Mouse (Mus musculus) spleen, postnatal 4 days (tissue): ENCODE results near the gene Gmfg.
A peak's percentile ranks its signal among the peaks of the same experiment; 100 is the strongest.

Source experiments
- DNase-seq, 2 experiments: peaks; one replicate each; pipeline ENCODE4 v3.0.0; 2022; ENCODE audit warnings: low spot score in 2 of 2

Gene Gmfg

DNA sequence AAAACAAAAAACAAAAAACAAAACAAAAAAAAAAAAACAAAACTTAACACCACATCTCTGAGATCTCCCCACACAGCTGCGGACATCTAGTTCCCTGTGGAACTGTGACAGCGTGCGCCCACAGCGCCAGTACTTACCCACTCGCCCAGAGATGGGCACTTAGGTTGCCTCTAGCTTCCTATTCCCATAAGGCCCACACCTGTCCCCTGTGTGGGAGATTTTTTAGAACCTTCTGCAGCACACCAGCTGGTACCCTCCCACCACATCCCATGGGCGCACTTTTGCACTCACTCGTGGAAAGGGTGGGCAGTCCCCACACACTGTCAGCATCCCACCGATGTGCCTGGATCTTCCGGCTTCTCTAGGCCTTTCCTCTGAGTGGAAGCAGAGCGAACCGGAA lies 45.6 kb downstream of the Gmfg start:
- DNase-seq = no peak

DNA sequence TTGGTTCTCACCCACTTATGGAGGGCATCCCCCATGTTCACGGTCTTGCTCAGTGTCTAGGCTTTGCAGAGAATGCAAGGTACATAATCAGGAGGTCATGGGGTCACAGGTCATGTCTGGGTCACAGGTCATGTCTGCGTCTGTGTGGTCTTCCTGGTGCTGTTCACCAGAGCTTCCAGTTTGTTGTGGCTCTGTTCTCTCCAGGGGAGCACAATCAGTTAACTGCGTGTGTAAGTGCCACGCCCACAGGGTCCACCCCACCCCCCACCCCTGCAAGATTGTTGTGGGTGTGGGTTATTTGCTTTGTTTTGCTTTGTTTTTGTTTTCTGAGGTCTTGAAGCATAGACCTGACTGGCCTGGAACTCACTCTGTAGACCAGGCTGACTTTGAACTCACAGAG lies 46.9 kb downstream of the Gmfg start:
- DNase-seq = no peak

DNA sequence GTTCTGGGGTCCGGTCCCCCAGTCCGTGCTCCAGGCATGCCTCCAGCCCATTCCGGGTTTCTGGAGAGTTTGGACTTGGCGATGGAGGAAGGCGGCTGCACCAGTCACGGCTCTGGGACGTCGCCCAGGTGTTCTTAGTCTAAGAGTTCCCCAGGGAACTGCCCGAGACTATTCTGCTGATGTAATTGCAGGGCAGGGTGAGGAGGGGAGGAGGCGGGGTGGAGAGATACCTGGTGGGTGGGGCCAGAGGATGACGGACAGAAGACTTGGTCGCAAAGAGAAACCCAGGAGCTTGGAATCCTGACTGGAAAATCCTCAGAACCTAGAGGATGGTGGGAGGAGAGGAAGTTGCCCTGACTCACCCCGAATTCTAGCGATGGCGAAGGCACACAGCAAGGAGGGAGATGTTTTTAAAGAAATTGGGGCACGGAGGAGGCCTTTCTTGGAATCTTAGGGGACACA lies 50.8 kb downstream of the Gmfg start:
- no peak for DNase-seq

DNA sequence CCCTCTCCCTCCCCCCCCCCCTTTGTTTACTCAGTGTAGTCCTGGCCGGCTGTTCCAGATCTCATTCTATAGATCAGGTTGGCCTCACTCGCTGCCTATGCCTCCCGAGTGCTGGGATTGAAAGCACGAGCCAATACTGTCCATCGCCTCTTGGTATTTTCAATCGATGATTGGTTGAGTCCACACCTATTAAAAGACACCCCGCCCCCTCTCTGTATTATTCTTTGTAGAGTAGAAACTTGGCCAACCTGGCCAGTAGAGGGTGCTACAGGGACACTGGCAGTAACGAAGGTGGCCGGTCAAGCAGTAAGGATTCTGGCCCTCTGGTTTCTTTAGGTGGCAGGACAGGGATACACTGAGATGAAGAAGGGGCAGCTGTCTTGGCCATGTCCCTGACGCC lies 53.2 kb downstream of the Gmfg start:
- peak; percentile 44 to 72 for DNase-seq

DNA sequence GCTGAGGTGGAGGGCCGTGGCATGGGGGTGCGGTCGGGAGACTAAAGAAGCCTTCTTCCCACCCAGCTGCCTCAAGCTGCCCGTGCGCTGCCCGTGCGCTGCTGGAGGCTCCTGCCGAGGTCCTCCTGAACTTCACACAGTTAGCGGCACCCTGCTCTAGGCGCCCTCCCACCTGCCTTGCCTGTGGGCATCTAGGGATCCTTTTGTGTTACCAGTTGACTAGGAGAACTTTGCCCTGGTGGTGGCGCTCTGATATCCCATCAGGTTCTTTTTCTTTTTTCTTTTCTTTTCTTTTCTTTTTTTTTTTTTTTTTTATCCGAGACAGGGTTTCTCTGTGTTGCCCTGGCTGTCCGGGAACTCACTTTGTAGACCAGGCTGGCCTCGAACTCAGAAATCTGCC lies 53.7 kb downstream of the Gmfg start:
- no peak for DNase-seq

DNA sequence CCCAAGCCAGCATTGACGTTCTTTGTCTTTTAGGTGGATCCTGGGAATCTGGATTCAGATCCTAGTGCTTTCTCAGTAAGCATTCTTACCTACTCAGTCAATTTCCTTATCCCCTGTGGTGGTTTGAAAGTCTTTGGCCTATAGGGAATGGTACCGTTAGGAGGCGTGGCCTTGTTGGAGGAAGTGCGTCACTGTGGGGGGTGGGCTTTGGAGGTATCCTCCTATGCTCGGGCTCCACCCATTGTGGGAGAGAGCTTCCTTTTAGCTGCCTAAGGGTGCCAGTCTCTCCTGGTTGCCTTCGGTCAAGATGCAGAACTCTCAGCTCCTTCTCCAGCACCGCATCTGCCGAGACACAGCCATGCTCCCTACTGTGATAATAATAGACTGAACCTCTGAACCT lies 55.1 kb downstream of the Gmfg start:
- DNase-seq = no peak

DNA sequence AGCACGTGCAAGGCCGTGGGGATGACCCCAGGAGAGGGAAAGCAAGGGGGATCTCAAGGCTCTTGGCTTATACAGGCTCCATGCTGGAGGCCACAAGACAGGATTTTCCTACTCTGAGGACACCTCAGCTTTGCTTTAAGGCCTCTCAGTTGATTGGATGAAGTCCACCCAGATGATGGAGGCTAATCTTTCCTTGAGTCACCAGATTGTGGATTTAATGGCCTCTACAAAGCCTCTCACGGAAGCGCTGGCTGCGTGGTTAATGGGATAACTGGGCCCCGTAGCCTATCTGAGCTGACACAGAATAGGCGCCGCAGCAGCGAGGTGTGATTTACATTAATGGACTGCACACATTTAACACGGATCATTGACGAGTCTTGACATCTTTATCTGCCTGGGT lies 58.2 kb downstream of the Gmfg start:
- DNase-seq = no peak
